Mouse (Mus musculus) heart, postnatal 4 days (tissue): ENCODE results near the gene Tmem135. TPM values are rescaled to one million over a fixed set of nuclear protein-coding genes. Genes with fewer than 3 reads are reported as not detected.

ENCODE experiments used
- DNase-seq: peaks from one replicate; pipeline ENCODE4 v3.0.0; 2021
- total RNA-seq, 2 experiments: library from RNA; stranded (reverse); gene quantifications; 2 replicates each; pipeline ENCODE4 v1.2.3; 2021

The Tmem135 gene
- total RNA-seq, 2 experiments from 2014 or later: 35.9 to 43.6 TPM

- DNase-seq: no peak
Observed at GRCm38 (mm10) chr7:89178601-89179000, 225.4 kb downstream of the Tmem135 start.

- DNase-seq: no peak
Observed at GRCm38 (mm10) chr7:89177926-89178325, 226.1 kb downstream of the Tmem135 start.

- no peak for DNase-seq
Observed at GRCm38 (mm10) chr7:89174430-89174829, 229.6 kb downstream of the Tmem135 start.

- DNase-seq: no peak
Observed at GRCm38 (mm10) chr7:89173018-89173417, 231.0 kb downstream of the Tmem135 start.

- DNase-seq: no peak
Observed at GRCm38 (mm10) chr7:89171790-89172467, 232.1 kb downstream of the Tmem135 start.

- DNase-seq: peak; percentile 86
Observed at GRCm38 (mm10) chr7:89168606-89169005, 235.4 kb downstream of the Tmem135 start.

GRCm38 (mm10) chr7:89165528-89165927, 238.5 kb downstream of the Tmem135 start:
- DNase-seq: no peak

GRCm38 (mm10) chr7:89161610-89162378, 242.2 kb downstream of the Tmem135 start:
- no peak for DNase-seq

- DNase-seq: no peak
Observed at GRCm38 (mm10) chr7:89157356-89157755, 246.7 kb downstream of the Tmem135 start.

GRCm38 (mm10) chr7:89156629-89157028, 247.4 kb downstream of the Tmem135 start:
- DNase-seq: no peak

- DNase-seq: peak; percentile 15
Observed at GRCm38 (mm10) chr7:89155741-89156140, 248.3 kb downstream of the Tmem135 start.

GRCm38 (mm10) chr7:89155223-89155622, 248.8 kb downstream of the Tmem135 start:
- DNase-seq: no peak

- DNase-seq: no peak
Observed at GRCm38 (mm10) chr7:89151345-89151744, 252.7 kb downstream of the Tmem135 start.

- DNase-seq: no peak
Observed at GRCm38 (mm10) chr7:89140640-89141300, 263.3 kb downstream of the Tmem135 start.

GRCm38 (mm10) chr7:89134884-89135511, 269.0 kb downstream of the Tmem135 start:
- no peak for DNase-seq

GRCm38 (mm10) chr7:89126063-89126882, 277.7 kb downstream of the Tmem135 start:
- peak; percentile 74 for DNase-seq

GRCm38 (mm10) chr7:89116261-89116664, 287.8 kb downstream of the Tmem135 start:
- peak; percentile 7 for DNase-seq

- peak; percentile 12 for DNase-seq
Observed at GRCm38 (mm10) chr7:89115633-89116032, 288.4 kb downstream of the Tmem135 start.

GRCm38 (mm10) chr7:89106421-89106820, 297.6 kb downstream of the Tmem135 start:
- no peak for DNase-seq

GRCm38 (mm10) chr7:89099756-89100155, 304.3 kb downstream of the Tmem135 start:
- DNase-seq: peak; percentile 26
